Mouse (Mus musculus): ENCODE measurements around the gene Gm36245.

GRCm38 (mm10) chr15:77606069-77606468 lies 7.0 kb downstream of the Gm36245 start:
- TF ChIP-seq EP300 (IDR thresholded peaks at IDR 0.05; ENCODE audit: low read depth) (no peak), CTCF (IDR thresholded peaks at IDR 0.05; ENCODE audit: low read depth) (no peak)
